Mouse (Mus musculus): Measurements from ENCODE around the gene Cd180.
"Not testable (repeated sequence)": the region's sequence is repeated elsewhere in the genome, so short reads cannot be mapped to it uniquely, and the experiment has no call there.

The Cd180 gene

DNA sequence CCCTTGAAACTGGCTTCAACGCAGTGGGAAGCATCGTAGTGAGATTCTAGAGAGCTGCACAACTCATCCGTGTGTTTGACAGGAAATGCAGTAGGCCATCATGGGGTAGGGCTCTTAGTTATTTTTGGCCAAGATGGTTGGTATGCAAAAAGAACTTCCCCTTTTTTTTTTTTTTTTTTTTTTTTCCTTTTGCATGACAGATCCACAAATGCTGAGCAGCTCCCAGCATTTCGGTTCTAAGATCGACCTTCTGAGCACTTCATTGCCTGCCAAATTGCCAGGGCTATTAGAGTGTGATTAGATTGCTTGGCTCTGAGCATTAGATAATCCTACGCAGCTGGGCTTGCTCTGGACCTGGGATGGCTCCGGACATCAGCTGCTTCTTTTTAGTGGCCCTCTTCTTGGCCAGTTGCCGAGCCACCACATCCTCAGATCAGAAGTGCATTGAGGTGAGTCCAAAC, at the start of gene Cd180:
Gene Cd180, plus strand, starts transcription at position 218 of the 461 bp plus-strand sequence.
- no peak for DNase-seq (ENCODE audit: low spot score)

DNA sequence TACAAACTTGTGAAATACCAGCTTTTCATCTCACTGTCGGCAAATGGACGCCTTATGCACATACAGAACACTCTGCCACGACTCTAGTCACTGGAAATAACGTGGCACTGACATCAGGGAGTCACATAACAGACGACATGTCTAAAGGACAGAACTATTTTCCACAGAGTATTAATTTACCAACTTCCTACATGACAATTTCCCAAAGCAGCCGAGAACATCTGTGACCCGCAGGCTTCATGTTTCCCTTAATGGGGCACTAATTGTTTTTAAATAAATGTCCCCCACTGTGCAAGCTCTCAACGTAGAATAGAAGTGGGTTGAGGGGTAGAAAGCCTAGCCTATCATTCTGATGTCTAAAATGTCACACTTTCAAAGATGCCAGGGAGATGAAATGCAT, 49.0 kb upstream of the Cd180 start:
- DNase-seq (ENCODE audit: low spot score), result peak; percentile 10

DNA sequence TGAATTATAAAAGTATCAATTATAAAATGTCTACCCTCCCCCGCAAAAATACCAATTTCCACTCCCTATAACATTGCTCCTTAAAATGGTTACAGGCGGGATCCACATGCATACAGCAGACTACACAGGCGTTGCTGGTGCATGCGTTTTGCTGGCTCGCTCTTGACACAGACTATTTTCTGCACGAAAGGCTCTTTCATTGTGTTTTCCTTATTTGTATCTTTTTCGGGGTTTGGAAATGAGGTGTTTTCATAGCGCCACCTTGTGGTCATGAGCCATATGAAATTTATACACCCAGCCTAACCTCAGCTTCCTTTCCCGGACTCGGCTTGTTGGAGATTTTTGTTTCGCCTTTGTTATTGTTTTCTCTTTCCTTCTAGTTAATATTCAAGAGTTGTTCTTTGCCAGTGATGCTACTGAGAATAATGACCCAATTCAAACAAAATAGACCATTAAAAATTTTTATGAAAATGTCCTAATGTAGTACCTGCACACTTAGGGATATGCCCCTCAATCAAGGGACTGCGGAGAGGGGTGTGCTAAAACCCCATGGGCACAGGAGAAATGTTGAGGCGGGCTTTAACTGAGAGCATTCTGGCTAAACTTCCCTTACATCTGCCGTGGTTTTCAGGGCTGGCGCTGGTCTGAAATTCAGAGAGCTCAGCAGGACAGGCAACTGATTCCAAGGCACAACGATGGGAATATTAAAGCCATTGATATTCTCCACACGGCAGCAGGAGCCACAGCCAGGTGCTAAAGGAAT, 48.4 kb upstream of the Cd180 start:
- DNase-seq (ENCODE audit: low spot score), result peak; percentile 91

DNA sequence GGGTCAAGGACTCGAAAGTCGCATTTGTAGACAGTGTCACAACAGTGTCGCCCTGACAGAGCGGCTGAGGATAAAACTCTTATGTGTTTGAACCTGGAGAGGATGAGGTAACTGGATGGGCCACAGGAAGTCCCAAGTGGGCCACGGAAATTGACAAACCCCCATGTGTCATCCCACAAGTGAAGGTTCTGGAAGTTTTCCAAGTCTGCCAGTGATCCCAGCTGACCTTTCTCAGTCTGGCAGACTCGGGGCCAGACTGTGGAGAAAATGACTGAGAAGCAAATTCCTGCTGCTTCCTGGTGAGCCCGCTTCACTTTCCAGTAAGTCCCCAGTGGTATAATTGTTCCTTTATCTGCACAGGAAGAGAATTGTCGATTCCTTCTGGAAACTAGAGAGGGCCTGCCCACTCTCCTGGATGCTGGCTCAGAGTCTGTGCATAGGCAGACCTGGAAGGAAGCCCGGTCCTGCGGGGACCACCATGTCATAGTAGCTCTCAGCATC, 47.0 kb upstream of the Cd180 start:
- peak; percentile 26 for DNase-seq (ENCODE audit: low spot score)

DNA sequence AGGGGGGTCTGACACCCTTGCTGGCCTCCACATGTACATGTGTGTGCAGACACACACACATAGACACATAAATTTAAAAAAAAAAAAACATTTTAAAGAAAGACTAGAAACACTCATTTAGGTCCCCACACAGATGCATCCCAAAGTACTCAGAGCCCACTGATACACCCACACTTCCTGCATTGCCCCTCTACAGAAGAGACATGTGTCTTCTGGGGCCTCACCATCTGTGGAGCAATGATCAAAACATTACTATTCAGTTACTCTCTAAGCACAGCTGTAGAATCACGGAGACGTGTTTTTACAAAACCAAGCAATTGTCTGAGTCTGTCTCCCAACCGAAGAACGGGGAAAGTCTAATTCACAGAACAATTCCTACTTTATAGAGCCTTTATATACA, 45.8 kb upstream of the Cd180 start:
- DNase-seq (ENCODE audit: low spot score), result no peak

DNA sequence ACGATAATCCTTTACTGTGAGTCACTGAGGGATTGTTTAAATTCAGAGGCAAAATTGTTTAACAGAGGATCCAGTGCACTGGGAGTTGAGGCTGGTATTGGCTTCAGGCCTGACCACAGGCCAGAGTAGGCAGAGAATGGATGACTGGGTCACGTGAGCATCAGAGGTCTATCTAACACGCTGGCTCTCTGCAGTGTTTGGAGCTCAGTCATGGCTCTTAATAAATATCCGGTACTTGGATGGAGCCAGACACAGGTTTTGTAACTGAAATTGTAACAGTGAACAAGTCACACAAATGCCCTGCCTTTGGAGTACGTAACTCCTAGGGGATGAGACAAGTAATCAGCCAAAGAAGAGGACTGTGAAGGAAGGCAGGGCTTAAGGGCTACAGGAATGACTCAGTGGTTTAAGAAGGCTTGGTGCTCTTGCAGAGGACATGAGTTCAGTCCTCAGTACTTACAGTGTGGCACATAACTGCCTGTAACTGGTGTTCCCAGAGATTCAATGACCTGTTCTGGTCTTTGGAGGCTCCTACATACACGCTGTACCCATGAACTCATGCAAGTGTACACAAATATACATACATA, 41.0 kb upstream of the Cd180 start:
- peak; percentile 42 for DNase-seq (ENCODE audit: low spot score)

DNA sequence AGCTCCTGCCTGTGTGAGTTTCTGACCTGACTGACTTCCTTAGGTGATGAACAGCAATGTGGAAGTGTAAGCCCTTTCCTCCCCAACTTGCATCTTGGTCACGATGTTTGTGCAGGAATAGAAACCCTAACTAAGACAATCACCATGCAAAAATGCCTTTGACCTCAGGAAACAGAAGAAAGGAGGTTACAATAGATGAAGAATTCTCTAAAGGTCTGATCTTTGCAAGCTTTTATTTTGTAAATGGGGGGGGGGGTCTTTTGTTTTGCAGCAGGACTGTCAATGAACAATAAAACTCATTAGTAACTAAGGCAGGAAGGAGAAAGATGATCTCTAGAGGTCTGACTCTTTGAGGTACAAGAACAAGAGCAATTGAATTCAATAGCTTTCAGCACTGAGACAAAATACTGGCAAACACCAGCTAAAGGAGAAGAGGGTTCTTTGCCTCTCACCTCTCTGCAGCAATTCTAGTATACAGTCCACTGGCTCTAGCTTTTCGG, 38.2 kb upstream of the Cd180 start:
- DNase-seq (ENCODE audit: low spot score), result no peak

DNA sequence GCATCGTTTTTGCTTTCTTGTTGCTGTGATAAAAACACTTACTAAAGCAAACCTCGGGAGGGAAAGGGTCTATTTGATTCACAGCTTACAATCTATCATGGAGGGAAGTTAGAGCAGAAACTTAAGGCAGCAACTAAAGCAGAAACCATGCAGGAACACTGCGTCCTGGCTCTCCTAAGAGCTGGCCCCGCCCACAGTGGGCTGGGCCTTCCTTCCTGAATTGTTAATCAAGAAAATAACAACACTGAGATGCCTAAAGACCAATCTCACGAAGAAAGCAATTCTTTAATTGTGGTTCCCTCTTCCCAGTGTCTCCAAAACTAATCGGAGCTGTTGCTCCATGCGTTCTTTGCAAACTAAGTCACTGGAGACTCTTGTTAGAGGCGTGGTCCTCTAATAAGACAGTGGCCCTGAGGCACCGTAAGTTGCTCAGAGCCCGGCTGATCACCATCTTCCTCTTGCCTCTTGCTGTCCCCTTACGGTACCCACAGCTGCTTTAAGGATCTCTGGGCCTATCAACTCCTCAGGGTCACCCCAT, 37.1 kb upstream of the Cd180 start:
- DNase-seq (ENCODE audit: low spot score), result no peak

DNA sequence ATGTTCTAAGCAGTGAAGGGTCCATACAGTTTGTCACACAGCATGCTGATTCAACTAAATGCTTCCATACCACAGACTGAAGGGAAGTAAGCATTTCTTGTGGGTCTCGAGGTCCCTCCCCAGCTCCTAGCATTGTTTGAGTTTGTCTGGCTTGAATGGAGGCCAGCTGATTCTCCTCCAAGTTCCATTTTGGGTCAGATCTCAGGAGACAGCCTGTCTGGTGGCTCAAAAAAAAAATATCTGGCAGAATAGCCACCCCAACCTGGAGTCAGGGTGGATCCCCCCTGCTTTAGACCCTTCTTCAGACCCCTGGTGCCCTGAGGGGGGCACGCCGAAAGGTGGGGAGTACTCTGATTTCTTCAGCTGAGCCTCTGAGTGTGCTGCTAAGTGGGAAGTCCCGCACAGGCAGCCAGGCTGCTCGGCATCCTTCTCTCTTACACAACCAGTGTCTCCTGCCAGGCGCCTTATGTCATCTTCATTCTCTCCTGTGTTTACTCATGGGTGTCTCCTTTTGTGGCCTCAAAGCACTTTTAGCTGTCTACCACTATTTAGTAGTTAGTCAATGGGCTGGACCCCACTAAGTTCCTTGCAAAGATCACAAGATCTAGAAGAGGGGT, 35.0 kb upstream of the Cd180 start:
- peak; percentile 78 for DNase-seq (ENCODE audit: low spot score)

DNA sequence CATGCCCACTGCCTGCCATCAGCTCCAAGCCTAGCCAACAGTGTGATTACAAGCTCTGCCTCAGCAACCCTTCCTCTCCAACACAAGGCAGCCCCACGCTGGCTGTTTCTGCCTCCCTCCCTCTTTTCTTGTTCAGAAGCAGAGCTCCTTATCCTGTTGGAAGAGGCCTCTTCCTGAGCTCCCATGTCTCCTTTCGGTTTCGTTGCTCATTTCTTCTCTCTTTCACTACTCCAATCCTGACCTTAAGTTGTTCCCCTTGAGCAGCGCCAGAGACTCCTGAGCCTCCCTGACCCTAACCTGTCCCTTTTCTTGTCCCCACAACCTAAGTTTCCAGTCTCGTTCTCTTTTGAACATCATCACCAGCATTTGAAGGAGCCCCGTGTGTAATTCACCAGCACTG, 29.3 kb upstream of the Cd180 start:
- no peak for DNase-seq (ENCODE audit: low spot score)

DNA sequence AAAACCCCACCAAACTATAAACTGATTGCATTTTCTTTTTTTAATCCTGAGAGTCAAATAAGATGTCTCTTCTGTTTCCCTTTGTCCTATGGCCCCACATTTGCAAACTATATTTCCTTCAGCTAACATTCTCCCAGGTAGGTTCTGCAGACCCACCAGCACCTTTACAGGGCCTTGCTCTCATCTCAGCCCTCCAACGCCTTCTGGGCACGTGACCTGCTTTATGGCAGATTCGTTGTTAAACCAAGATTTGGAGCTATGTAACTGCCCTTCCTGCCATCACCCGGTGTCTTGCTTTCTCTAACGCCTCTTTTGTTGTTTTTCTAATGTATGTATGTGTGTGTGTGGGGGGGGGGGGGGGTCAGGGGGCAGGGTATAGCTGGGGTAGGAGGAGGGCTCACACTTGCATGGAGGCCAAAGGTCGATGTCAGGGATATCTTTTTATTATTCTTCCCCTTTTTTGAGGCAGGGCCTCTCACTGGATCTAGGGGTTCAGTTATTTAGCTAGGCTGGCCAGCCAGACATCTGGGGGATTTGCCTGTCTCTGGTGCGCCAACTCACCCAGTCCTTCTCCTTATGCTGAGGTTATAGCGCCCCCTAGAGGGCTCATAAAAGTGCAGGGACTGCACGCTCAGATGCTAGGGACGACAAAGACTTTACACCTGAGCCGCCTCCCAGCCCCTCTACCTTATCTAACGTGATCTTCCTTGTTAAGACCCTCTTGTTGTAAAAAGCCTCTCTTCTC, 28.3 kb upstream of the Cd180 start:
- DNase-seq (ENCODE audit: low spot score), result no peak

DNA sequence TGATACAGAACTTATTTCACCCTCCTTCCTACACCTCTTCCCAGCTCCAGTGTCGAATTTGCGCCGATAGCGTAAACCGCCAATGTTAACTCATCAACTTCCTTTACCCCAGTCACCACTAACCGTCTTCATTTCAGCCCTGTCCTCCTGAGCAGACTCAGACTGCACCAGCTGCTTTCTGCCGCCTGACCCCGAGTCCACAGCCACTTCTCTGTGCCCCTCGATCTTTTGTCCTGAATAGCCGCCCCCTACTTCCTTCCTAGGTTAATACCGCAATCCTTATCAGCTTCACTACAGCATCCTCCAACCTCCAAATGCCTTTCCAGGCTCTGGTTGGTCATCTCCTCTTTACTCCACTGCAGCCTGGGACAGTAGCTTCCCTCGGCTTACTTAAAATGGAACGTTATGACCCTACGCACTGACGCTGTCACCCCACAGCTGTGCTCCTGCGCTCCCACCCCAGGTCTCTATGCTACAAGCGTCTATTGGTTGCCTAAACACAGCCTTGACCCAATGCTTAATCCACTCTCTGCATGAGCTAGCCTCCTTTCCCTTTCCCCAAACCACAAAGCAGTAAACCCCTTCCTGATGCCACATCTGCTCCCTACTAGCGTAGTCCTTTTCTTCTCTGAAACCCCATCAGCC, 27.6 kb upstream of the Cd180 start:
- DNase-seq (ENCODE audit: low spot score), result no peak

DNA sequence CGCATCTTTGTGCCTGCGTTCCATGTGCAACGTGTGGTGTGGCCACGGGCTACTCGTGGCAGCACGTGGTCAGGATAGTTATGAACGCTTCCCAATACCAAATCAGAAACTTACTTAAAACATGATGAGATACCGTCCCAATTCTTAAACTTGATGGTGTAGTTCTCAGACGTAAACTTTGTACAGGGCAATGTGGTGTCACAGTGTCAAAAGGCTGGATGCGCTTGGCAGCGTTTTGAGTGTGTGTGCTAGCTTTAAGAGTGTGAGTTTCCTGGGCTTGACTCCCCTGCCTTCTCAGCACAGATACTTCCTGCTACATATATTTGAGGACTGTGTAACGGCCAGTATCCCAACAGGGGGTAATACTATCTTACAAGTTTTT, 27.1 kb upstream of the Cd180 start:
- no peak for DNase-seq (ENCODE audit: low spot score)

DNA sequence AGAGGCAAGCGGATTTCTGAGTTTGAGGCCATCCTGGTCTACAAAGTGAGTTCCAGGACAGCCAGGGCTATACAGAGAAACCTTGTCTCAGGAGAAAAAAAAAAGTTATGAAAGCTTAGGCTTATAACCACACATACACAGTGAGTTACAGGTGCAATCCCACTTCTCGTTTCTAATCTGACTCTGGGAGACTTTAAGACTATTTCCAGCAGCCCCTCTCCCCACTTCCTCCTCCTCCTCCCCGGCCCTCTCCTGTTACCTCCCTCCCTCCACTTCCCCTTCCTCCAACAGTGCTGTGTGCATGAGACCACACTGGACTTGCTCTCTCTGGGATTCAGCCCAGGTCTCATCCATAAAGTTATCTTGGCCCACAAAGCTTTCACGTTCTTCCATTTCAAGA, 26.6 kb upstream of the Cd180 start:
- no peak for DNase-seq (ENCODE audit: low spot score)

DNA sequence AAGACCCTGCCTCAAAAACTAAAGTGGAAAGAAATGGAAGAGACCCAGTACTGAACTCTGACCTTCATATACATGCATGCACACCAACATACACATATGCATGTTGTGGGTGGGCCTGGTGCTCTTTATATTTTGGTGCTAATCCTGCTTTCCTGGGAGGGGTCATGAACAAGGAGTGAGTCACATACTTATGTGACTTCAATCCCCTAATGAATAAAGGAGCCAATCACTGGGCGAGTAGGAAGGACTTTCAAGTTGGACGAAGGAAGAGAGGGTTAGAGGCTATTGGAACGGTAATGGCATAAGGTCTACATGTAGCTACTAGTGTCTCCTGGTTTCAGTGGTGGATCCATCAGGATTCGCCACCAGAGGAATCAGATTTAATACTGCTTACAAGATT, 26.0 kb upstream of the Cd180 start:
- no peak for DNase-seq (ENCODE audit: low spot score)

DNA sequence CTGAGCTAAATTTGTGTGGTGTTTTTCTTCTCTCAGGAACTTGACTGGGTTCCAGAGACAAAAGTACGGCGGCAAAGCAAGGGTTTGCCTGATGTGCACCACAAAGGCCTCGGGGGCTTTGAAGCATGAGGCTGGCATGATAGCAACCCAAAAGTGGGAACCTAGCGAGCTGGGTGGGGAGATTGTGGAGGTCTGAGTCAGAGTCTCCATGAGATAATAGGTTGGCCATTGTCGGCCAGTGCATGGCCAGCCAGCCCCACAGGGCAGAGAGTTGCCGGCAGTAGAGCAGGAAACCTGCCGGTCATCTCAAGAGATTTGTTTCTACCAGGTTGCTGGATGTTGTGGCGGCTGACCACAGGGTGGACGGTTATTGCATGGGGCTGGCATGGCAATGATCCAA, 25.5 kb upstream of the Cd180 start:
- DNase-seq (ENCODE audit: low spot score), result no peak

DNA sequence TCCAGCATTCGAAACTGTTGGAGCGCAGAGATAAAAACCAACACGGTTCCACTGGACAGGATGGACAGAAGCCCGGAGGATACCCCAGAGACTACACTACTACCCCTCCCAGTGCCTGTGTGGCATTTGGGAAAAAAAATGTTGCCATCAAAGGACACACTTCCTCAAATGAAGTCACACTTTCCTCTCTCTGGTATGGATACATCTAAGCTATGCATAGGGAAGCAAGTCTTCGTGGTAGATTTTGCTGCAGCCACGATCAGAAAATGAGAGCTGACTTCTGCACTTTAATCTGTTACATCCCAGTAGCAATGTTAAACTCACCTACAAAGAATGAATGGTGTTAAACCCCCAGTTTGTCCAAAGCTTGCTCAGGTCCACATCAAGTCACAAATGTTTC, 24.4 kb upstream of the Cd180 start:
- no peak for DNase-seq (ENCODE audit: low spot score)

DNA sequence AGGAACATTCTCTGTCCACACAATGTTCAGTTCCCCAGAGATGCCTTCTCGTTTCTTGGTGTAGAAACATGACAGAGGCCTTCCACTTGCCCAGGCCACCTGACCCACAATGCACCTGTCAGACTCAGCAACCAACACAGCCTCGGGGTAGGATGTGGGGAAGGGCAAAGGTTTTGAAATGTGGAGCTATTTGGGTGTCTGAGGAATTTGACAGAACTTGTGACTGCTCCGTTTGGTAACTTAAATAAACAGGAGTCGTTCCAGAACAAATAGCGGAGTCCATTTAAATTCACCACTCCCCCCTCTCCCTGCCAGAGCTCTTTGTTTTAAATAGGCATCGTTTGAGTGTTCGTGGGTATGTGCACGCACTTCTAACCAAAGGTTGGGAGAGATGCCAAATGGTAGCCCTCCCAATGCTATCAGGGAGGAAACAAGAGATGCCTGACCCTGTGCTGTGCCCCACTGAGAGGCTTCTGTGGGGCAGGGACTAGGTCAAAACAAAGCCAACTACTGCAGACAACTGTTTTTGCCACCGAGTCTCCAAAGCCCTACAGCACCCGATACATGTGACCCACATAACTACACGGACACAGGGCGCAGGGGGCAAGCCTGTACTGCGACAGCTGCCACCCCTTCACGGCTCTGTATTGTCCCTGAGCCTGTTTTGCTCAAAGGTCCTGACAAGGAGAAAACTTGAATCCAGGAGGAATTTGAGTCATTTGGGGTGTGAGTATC, 23.7 kb upstream of the Cd180 start:
- DNase-seq (ENCODE audit: low spot score), result no peak

DNA sequence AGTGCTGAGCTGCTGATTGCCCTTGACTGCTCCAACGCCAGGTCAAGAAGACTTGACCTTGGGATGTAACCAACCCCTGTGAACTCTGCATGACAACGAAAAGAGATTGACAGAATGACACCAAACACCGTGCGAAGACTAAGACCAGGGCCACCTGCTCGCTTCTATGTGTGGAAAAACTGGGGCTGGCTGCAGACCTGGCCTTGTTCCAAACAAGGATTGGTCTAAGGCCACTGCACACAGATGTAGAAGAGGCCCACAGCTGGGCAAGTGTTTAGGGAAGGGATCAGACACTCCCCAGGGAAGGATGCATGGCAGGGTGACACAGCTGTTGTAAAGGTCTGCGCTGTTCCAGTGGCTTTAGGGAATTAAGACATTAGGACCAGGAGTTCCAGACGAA, 22.9 kb upstream of the Cd180 start:
- no peak for DNase-seq (ENCODE audit: low spot score)

DNA sequence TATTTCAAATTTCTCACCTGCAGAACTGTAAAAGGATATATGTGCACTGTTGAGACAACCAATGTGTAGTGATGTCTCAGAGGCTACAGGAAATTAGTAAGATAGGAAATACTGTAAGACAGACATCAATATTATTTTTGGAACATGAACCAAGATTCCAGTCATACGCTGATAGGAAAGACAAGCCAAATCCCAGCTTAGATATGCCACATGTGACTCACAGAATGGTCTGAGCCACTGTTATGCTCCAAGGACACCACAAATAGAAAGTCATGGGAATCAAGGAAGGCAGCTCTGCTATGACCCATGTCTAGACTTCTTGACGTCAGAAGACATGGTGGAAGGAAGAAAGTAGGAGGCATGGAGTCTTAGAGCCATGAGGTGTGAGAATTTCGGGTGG, 19.3 kb upstream of the Cd180 start:
- DNase-seq (ENCODE audit: low spot score), result no peak

DNA sequence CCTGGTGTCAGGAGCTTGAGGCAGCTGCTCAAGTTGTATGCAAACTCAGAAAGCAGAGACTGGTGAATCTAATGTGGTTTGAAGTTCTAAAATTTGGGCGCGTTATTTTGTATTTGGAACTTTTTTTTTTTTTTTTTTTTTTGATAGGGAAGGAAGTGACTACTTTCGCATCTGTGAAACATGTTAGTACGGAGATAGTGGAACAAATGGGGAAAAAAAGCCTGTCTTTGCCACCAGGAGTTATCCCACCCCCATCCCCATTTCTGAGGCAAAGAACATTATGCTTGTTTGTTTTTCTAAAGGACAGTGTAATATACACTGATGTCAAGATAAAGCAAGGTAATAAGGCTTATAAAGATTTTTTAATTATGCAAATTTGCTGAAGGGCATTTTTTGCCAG, 15.8 kb upstream of the Cd180 start:
- not testable (repeated sequence) for DNase-seq (ENCODE audit: low spot score)
